Mouse (Mus musculus): Measurements from ENCODE around the gene Syt8.

Gene Syt8

DNA sequence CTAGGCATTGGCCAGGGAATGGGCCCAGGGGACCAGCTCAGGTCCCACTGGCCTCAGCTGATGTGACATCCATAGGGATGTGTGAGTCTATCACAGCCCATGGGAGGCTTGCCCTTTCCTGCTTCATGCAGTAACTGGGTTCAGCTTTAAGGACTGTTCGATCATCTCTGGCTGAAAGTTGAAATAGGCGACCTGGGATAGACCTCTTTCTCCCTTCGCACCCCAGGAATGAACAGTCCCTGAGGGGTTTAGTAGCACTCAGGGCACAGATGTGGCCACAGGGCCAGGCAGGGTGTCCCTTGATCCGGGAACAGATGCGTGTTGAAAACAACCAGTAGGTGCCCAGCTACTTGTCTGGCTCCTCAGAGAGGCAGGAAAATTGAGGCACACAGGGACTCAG is 41.6 kb downstream of the Syt8 start:
- no peak for DNase-seq (ENCODE audit: low spot score in 2 of 2)

- DNase-seq (ENCODE audit: low spot score in 2 of 2): peak in 1 of 2 experiments; percentile 24
Measured at GRCm38 (mm10) chr7:142476795-142477452, 42.3 kb downstream of the Syt8 start.

DNA sequence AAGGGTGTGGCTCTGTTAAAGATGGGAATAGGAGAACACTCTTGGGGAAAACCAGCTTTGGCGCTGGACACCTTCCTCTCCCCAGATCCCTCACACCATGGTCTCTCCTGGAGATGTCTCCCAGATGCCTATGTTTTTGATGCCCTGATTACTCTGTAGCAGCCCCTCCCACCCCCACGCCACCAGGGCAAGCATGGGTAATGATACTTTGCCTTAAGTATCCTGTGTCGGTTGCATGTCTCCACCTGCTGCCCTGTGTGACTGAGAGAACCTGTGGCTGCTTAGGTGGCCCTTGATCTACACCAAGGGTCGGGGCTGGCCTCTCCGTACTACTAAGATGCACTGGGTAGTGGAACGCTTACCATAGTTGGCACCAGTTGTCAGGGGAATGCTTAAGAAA is 43.4 kb downstream of the Syt8 start:
- no peak for DNase-seq (ENCODE audit: low spot score in 2 of 2)

- no peak for DNase-seq (ENCODE audit: low spot score in 2 of 2)
Measured at GRCm38 (mm10) chr7:142478574-142478973, 43.9 kb downstream of the Syt8 start.

- DNase-seq (ENCODE audit: low spot score in 2 of 2): no peak
Measured at GRCm38 (mm10) chr7:142479307-142479706, 44.7 kb downstream of the Syt8 start.

DNA sequence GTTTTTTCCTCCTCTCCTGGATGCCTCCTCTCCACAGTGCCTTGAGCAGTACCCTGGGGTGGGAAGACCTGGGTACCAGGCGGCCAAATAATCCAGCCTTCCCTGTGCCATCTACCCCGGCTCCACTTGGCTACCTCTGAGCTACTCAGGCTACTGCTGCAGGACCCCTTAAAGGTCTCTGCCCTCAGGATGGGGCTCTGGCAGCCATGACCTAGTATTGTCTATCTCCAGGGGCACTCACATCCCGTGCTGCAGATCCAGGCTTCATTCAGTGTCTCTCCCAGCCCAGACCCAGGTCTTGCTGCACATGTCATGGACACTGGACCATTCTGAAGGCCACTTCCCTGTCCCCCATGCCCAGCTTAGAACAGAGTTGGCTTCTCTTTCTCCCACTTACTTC is 45.2 kb downstream of the Syt8 start:
- no peak for DNase-seq (ENCODE audit: low spot score in 2 of 2)

DNA sequence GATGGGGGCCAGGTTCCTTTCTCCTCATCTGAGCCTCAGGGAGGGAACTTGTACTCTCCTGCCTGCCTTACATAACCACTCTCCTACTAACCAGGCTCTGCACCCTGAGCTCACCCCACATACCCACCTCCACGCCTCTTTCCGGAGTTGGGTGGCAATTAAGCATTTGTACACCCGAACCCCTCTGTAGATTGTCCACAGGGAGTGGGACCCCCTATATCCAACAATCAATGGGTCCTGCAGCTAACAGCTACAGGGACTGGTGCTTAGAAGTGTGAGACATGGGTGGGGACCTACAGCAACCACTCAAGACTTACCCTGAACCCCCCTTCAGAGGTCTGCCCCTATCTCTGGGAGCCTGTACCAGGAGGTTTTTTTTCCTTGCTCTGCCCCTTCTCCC is 46.0 kb downstream of the Syt8 start:
- DNase-seq (ENCODE audit: low spot score in 2 of 2): no peak

- DNase-seq (ENCODE audit: low spot score in 2 of 2): peak in 1 of 2 experiments; percentile 29
Measured at GRCm38 (mm10) chr7:142481186-142481567, 46.5 kb downstream of the Syt8 start.

- DNase-seq (ENCODE audit: low spot score in 2 of 2): no peak
Measured at GRCm38 (mm10) chr7:142481568-142482255, 47.1 kb downstream of the Syt8 start.

- DNase-seq (ENCODE audit: low spot score in 2 of 2): no peak
Measured at GRCm38 (mm10) chr7:142482256-142482609, 47.6 kb downstream of the Syt8 start.

- no peak for DNase-seq (ENCODE audit: low spot score in 2 of 2)
Measured at GRCm38 (mm10) chr7:142483136-142483535, 48.5 kb downstream of the Syt8 start.

DNA sequence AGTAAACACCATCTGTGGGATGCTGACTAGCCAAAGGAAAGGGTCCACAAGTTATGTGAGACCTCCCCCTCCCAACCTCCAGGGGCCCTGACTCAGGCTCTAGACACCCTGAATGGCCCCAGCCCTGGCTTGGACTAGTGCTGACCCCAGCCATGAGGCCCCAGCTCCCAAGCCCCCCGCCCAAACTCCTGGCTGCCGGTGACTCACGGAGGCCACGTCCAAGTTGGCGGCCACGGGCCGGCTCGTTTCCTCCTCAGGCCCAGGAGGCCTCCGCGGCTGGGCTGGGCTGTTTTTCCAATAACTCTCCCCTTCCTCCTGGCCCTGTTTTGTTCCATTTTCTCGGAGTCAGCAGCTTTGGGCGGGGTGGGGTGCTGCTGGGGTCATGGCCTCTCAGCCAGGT is 50.1 kb downstream of the Syt8 start:
- DNase-seq (ENCODE audit: low spot score in 2 of 2): no peak

GRCm38 (mm10) chr7:142486751-142487162 is 52.1 kb downstream of the Syt8 start:
- DNase-seq (ENCODE audit: low spot score in 2 of 2): no peak

- DNase-seq (ENCODE audit: low spot score in 2 of 2): peak; percentile 15 to 42
Measured at GRCm38 (mm10) chr7:142487341-142487859, 52.8 kb downstream of the Syt8 start.

- no peak for DNase-seq (ENCODE audit: low spot score in 2 of 2)
Measured at GRCm38 (mm10) chr7:142488053-142488452, 53.4 kb downstream of the Syt8 start.

Data from frontal cortex, postnatal 36 days (tissue).